Mouse (Mus musculus) liver, postnatal 0 days (tissue): ENCODE results near the gene Ddx11.

Experiments
- CTCF ChIP-seq: sonication (generic); IDR thresholded peaks from 2 replicates; pipeline ENCODE4 v1.5.1; 2016; ENCODE audit warnings: antibody characterized with exemption, low read depth
- EP300 ChIP-seq: IDR thresholded peaks from 2 replicates; pipeline ENCODE4 v1.6.1; 2016; ENCODE audit warnings: antibody characterized with exemption, low read depth, mild to moderate bottlenecking

DNA sequence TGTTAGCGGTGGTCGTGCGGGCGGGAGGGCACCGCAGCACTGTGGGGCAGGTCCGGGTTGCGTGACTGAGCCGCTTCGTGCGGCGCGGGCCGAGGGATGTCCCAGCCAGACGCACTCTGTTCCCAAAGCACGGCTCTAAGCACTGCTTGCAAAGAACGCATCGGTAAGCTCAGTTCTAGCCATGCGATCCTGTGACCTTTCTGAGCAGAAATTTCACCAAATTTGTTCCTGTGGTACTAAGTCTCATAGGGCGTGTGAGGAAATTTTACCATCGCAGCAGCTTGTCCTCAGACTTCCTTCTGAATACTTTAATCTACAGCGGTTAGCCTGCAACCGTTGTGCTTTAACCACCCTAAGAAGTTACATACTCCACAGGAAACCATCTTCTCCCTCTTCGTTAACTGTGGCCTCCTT is 45.9 kb upstream of the Ddx11 start:
- no peak for TF ChIP-seq CTCF
- TF ChIP-seq EP300 = no peak
